Mouse (Mus musculus): ENCODE results near the gene Gm21149.
"Not testable (repeated sequence)": the region's sequence is repeated elsewhere in the genome, so short reads cannot be mapped to it uniquely, and the experiment has no call there.

Gm21149 gene

DNA sequence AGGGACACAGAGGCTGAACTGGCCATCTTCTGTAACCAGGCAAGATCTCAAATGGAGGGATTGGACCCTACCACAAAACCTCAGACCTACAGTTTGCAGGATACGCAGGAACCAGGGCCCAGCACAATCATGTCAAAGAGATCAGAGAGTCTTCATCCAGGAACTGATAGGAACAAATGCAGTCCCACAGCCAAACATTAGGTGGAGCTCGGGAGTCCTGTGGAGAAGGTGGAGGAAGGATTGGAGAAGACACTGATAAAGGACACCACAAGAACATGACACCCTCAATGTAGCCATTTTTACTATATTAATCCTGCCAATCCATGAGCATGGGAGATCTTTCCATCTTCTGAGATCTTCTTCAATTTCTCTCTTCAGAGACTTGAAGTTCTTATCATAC, 12.8 kb downstream of the Gm21149 start:
- DNase-seq (ENCODE audit: low spot score in 2 of 2): not testable (repeated sequence)

DNA sequence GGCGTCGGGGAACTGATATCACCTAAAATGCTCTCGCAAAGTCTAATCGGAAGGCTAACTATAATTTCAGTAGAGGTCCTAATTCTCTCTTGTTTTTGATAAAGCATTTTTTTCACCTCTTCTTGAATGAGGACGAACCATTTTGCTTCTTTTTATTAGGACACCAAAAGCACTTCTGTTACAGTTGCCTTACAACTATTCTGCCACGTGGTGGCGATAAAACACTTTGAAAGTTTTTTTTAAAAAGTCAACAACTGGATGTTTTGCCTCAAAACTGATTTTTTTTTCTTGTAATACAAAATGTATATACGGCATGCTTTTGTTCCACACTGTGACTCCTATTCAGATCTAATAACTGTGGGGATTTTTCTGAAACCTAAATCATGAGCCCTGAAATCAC, 14.7 kb downstream of the Gm21149 start:
- DNase-seq (ENCODE audit: low spot score in 2 of 2): not testable (repeated sequence)

DNA sequence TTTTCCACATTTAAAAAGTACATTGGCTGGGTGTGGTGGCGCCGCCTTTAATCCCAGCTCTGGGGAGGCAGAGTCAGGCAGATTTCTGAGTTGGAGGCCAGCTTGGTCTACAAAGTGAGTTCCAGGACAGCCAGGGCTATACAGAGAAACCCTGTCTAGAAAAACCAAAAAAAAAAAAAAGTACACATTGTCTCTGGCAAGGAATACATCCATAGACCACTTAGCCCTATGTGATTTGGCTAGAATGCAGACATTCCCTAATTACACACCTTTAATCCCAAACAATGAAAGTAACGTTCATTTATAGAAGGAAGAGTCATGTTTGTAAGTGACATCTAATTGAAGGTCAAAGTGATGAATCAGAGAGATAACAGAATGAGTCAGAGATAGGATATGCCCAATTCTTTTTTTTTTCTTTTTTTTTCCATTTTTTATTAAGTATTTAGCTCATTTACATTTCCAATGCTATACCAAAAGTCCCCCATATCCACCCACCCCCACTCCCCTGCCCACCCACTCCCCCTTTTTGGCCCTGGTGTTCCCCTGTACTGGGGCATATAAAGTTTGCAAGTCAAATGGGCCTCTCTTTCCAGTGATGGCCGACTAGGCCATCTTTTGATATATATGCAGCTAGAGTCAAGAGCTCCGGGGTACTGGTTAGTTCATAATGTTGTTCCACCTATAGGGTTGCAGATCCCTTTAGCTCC, 18.3 kb downstream of the Gm21149 start:
- not testable (repeated sequence) for DNase-seq (ENCODE audit: low spot score in 2 of 2)
